Mouse (Mus musculus): ENCODE measurements around the gene Ccdc144b. TPM values are rescaled to one million over a fixed set of nuclear protein-coding genes. Genes with fewer than 3 reads are reported as not detected.

Ccdc144b gene
- polyA plus RNA-seq (2012; rRNA removed) = not detected in 2 replicates

DNA sequence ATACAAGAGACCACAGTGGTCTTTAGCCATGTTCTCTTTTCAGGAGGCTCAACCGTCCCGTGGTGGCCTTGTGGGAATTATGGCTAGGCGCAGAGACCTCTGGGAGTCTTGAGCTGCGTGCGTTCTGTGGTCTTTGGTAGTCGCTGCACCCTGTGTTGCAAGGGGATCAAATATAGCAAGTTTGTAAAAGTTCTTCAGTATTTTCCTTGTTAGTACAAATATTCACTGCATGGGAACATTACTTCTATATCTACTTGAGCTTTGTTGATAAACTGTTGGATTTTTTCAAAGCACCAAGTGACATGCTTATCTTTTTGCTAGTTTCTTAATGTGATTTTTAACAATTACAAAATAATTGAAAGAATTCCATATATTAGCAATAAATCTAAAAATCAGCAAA is at the start of gene Ccdc144b:
Gene Ccdc144b, minus strand, starts transcription at position 101 of the 400 bp plus-strand sequence.

DNA sequence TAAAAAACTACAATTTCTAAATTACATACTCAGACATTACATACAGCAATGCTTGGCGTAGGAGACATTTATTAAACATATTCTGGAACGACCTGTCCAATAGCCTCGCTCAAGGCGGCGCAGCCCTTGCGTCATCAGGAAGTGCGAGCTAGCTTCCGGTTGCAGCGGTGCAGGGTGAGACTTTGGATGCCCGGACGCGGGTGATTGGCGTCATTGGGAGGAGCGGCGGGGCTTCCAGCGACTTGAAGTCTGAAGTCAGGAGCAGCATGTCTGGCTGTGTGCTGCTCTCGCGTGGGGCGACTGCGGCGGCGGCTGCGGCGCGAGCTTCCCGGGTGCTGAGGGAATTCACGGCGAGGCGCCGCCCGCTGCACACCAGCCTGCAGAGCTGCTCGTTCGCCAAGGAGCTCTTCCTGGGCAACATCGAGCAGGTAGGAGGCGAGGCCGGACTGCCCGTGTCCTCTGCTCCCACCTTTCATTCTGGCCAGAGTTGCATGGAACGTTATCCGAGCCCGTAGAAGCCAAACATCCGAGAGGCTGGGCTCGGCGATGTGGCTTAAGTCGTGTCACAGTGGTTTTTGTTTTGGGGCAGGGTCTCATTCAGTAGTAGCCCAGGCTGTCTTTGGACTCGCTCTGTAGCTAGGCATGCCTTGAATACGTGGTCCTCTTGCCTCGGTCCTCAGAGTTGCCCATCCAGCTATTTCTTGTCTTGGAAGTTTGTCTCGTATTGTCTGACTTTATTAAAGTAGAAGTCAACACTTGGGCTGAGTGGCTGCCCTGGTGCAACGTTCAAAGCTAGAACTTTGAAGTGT is 12.7 kb upstream of the Ccdc144b start, which contains the start of gene Acad9:
Gene Acad9, plus strand, starts transcription at position 137 of the 809 bp plus-strand sequence.

DNA sequence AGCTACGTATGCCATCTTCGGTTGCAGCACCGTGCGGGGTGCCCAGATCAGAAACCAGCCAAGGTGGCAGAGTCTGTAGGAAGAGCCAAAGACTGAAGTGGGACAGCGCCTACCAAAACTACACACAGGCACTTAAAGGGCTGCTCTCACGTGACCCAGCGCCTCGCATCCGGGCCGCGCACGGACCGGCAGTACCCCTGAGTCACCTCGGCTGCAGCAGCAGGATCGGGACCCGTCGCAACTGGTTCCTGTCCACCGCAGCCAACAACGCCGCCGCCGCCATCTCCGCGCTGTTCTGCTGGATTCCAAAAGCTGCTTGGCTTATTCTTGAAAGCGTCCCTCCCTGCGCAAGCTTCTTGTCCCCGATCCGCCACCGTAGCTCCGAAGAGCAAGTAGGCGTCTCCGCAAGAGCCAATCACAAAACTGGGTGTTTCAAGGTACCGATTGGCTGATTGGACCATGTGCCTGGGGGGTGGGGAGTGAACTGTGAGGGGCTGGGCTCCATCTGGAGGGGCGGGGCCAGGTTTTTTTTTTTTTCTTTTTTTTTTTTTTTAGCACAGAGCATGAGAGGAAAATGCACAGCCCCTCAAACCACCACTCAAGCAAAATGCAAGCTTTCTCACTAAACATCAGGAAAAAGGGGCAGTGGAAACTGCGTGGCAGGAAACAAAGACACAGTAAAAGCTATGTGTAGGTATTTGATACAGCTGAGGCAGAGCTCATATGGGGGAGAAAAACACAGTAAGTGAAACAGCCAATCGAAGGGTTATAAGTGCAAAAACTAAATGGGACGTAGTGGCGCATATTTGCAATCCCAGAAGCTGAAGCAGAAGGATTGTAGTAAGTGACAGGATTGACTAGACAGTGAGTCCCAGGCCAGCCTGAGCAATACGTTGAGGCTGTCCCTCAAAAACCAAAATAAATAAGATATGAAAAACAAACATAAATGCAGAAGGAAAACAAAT is 52.8 kb downstream of the Ccdc144b start, which contains the start of gene Mccc1:
Gene Mccc1, minus strand, starts transcription at position 404 of the 965 bp plus-strand sequence.

Other genes starting within 250 kb of the Ccdc144b start
- 31.5 and 37.4 TPM in 2 replicates for gene Dcun1d1, start 116.1 kb downstream of the Ccdc144b start, polyA plus RNA-seq (2012; rRNA removed)
- gene Mccc1, start 52.9 kb downstream of the Ccdc144b start, polyA plus RNA-seq (2012; rRNA removed) = 8.1 and 9.2 TPM in 2 replicates
- gene Acad9, start 12.4 kb upstream of the Ccdc144b start, polyA plus RNA-seq (2012; rRNA removed) = 10.6 TPM in 2 replicates
- gene D3Ertd254e, start 97.5 kb upstream of the Ccdc144b start, polyA plus RNA-seq (2012; rRNA removed) = 0.53 and 0.54 TPM in 2 replicates
- not detected in 2 replicates for gene Qrfpr, start 168.8 kb upstream of the Ccdc144b start, polyA plus RNA-seq (2012; rRNA removed)